8 mouse cellular contexts compared by ENCODE assay signal in the genomic region with DNA sequence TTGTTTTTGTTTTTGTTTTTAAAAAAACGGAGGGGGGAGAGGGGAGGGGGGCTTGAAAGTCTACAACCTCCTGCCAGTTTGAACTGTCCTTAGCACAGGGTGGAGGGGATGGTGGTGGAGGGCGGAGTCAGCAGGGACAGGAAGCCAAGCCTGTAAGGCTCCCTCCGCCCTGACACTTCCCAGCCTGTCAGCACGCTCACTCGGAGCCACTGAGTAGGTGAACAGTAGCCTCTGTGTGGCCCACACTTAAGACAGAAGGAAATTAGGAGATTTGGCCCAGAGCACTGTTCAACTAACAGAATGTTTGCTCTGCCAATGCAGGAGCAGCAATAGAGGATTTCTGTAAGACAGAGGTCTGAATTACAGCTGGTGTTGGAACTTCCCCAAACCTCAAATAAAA. TPM values are rescaled to one million over a fixed set of nuclear protein-coding genes. Genes with fewer than 3 reads are reported as not detected.
DNase-seq lines count a peak whose midpoint lies in the region; ATAC-seq and TF ChIP-seq lines count a peak whose summit lies in the region.

No protein-coding gene starts in this region.

- H3K4me2 ChIP-seq in midbrain, embryonic 16.5 days (ENCODE audit: low read length) = no peak overlapping the region

- H3K27me3 ChIP-seq in midbrain, embryonic 16.5 days (ENCODE audit: control insufficient read depth, insufficient read depth, low read depth, low read length) = no peaks in the 10 kb centered on the region

- peak overlapping the region; percentile 64 for H3K27ac ChIP-seq in gastrocnemius, adult 2 months
- no peak overlapping the region for H3K27ac ChIP-seq in midbrain, embryonic 16.5 days (ENCODE audit: low read length)

- H3K36me3 ChIP-seq in midbrain, embryonic 16.5 days (ENCODE audit: control insufficient read depth, insufficient read depth, low read length) = no peaks in the 10 kb centered on the region

- no peaks in the 10 kb centered on the region for H3K9me3 ChIP-seq in midbrain, embryonic 16.5 days (replicated peaks; ENCODE audit: control insufficient read depth, low read length, poor library complexity, severe bottlenecking)

- H3K9ac ChIP-seq in midbrain, embryonic 16.5 days (ENCODE audit: low read depth, low read length) = no peak overlapping the region

- TF ChIP-seq CTCF in gastrocnemius, adult 2 months (IDR thresholded peaks at IDR 0.05) = no peak

- DNase-seq in gastrocnemius, adult 2 months = peak; percentile 65
- DNase-seq in gastrocnemius, postnatal 10 days = no peak
- peak; percentile 60 to 72 for DNase-seq in kidney, postnatal 36 days
- no peak for DNase-seq in right cerebral cortex, adult 2 months (ENCODE audit: low spot score in 2 of 2)
- no peak for DNase-seq in spleen, adult 18-20 months

- intact Hi-C loops in gastrocnemius, adult 2 months (cut with DNase I) = loop anchor here (5.0 kb wide), 1 partner anchor 188 kb away; no protein-coding TSS in a partner anchor

- ATAC-seq in erythroid progenitor cell, adult 5-6 weeks (replicated peaks; ENCODE audit: low FRiP score, poor library complexity, severe bottlenecking) = 0 out of 2 replicates have a peak, but pooled peaks have one; percentile 54
- peak; percentile 75 for ATAC-seq in megakaryocyte progenitor cell, adult 5-6 weeks (replicated peaks; ENCODE audit: poor library complexity)
- ATAC-seq in midbrain, embryonic 16.5 days = no peak

- WGBS in midbrain, embryonic 16.5 days = 62% methylated on average over 5 of the region's 5 CpGs

- H3K4me3 ChIP-seq in gastrocnemius, adult 2 months = no peak overlapping the region
- H3K4me3 ChIP-seq in midbrain, embryonic 16.5 days (ENCODE audit: low read depth, low read length) = no peak overlapping the region

- peaks cover 26% of the 10 kb centered on the region for H3K4me1 ChIP-seq in midbrain, embryonic 16.5 days (ENCODE audit: control insufficient read depth, insufficient read depth, low read length)

RNA-seq across cellular contexts. Expression of gene Selplg, which starts 26.5 kb away (rescaled TPM):
- total RNA-seq in gastrocnemius, adult 2 months (2021) = 1 to 10 TPM in 1 of 2 experiments, under 1 TPM in 1; 0.89 to 1.3 TPM
- 1 to 10 TPM; 1.8 to 3.3 TPM for total RNA-seq in gastrocnemius, postnatal 10 days (2021)
- total RNA-seq in erythroid progenitor cell, adult 5-6 weeks (2015; ENCODE audit: low replicate concordance) = 81.1 and 83.0 TPM in 2 replicates
- total RNA-seq in erythroid progenitor cell, adult 5-6 weeks (2017; ENCODE audit: low replicate concordance) = 26.7 and 29.5 TPM in 2 replicates
- 244 and 245 TPM in 2 replicates for total RNA-seq in megakaryocyte progenitor cell, adult 5-6 weeks (2015)
- total RNA-seq in megakaryocyte progenitor cell, adult 5-6 weeks (2017) = 82.0 and 99.0 TPM in 2 replicates
- polyA plus RNA-seq in midbrain, embryonic 16.5 days (2015; fragmentation: Nextera tagmentation; extraction: Ambion mirVana) = 1.6 and 2.0 TPM in 2 replicates

RNA-seq across cellular contexts. Expression of gene Coro1c, which starts 49.6 kb away (rescaled TPM):
- total RNA-seq in gastrocnemius, adult 2 months (2021) = 10 to 100 TPM in 1 of 2 experiments, 1 to 10 TPM in 1; 7.8 to 11.8 TPM
- 10 to 100 TPM; 39.1 to 48.9 TPM for total RNA-seq in gastrocnemius, postnatal 10 days (2021)
- total RNA-seq in erythroid progenitor cell, adult 5-6 weeks (2015; ENCODE audit: low replicate concordance) = 32.7 and 52.3 TPM in 2 replicates
- 43.4 and 52.9 TPM in 2 replicates for total RNA-seq in erythroid progenitor cell, adult 5-6 weeks (2017; ENCODE audit: low replicate concordance)
- total RNA-seq in megakaryocyte progenitor cell, adult 5-6 weeks (2015) = 59.7 and 63.9 TPM in 2 replicates
- 81.8 and 83.9 TPM in 2 replicates for total RNA-seq in megakaryocyte progenitor cell, adult 5-6 weeks (2017)
- polyA plus RNA-seq in midbrain, embryonic 16.5 days (2015; fragmentation: Nextera tagmentation; extraction: Ambion mirVana) = 201 and 209 TPM in 2 replicates

RNA-seq across cellular contexts. Expression of gene Tmem119, which starts 58.7 kb away (rescaled TPM):
- total RNA-seq in gastrocnemius, adult 2 months (2021) = 1 to 10 TPM in 1 of 2 experiments, under 1 TPM in 1; 0.46 to 2.4 TPM
- 10 to 100 TPM; 13.0 to 23.1 TPM for total RNA-seq in gastrocnemius, postnatal 10 days (2021)
- total RNA-seq in erythroid progenitor cell, adult 5-6 weeks (2015; ENCODE audit: low replicate concordance) = 2.9 TPM in 1 of 2 replicates, not detected in the other
- 3.0 TPM in 1 of 2 replicates, not detected in the other for total RNA-seq in erythroid progenitor cell, adult 5-6 weeks (2017; ENCODE audit: low replicate concordance)
- total RNA-seq in megakaryocyte progenitor cell, adult 5-6 weeks (2015) = 6.5 and 7.2 TPM in 2 replicates
- total RNA-seq in megakaryocyte progenitor cell, adult 5-6 weeks (2017) = 5.6 and 8.2 TPM in 2 replicates
- polyA plus RNA-seq in midbrain, embryonic 16.5 days (2015; fragmentation: Nextera tagmentation; extraction: Ambion mirVana) = 4.8 and 5.0 TPM in 2 replicates

Comparison
In these comparisons a context has a peak if more than half of its experiments do, and no peak if none do; other contexts are left out.
1. DNase-seq: peak in gastrocnemius, adult 2 months (single experiment) and kidney, postnatal 36 days (2 of 2); none in gastrocnemius, postnatal 10 days (single experiment), right cerebral cortex, adult 2 months (0 of 2) and spleen, adult 18-20 months (0 of 2).
2. RNA of gene Selplg, which starts 26.5 kb away (total RNA-seq): 82.0 to 245 TPM in megakaryocyte progenitor cell, adult 5-6 weeks and 26.7 to 83.0 TPM in erythroid progenitor cell, adult 5-6 weeks; 1.8 to 3.3 TPM in gastrocnemius, postnatal 10 days and 0.89 to 1.3 TPM in gastrocnemius, adult 2 months; every median in the first group is over 4 times any median in the second.